ENCODE assay signal across 9 mouse cellular contexts in genomic region chr7:130726724-130727422, GRCm38 (mm10). TPM values are rescaled to one million over a fixed set of nuclear protein-coding genes. Genes with fewer than 3 reads are reported as not detected.
DNase-seq lines count a peak whose midpoint lies in the region; ATAC-seq and TF ChIP-seq lines count a peak whose summit lies in the region.
"Had no signal": no experiment of that assay in that cellular context is flagged by ENCODE, and none has a peak within 500 bp of the region (broad histone marks: within the 10 kb centered on the region; RNA-seq: fewer than 3 reads in every experiment).

No protein-coding gene starts in this region.

- TF ChIP-seq POLR2A in lung, adult 2 months (IDR thresholded peaks at IDR 0.05; ENCODE audit: borderline replicate concordance, extremely low read depth, low read depth, low read length), result no peak

- H3K27me3 ChIP-seq in lung, embryonic 15.5 days, result no peaks in the 10 kb centered on the region
- no peaks in the 10 kb centered on the region for H3K27me3 ChIP-seq in heart, embryonic 13.5 days (replicated peaks)

- TF ChIP-seq CTCF in lung, adult 2 months (IDR thresholded peaks at IDR 0.05; ENCODE audit: insufficient read depth, low read length), result no peak

- 0 out of 2 replicates have a peak, but pooled peaks have one; percentile 29 for ATAC-seq in lung, embryonic 15.5 days (ENCODE audit: borderline replicate concordance, extremely low read depth, low FRiP score, low TSS enrichment)
- no peak for ATAC-seq in heart, embryonic 13.5 days (ENCODE audit: extremely low read depth, insufficient number of reproducible peaks, low FRiP score, low TSS enrichment)

- peaks cover 12% of the 10 kb centered on the region for H3K36me3 ChIP-seq in lung, embryonic 15.5 days
- peaks cover 72% of the 10 kb centered on the region for H3K36me3 ChIP-seq in heart, embryonic 13.5 days

- H3K4me2 ChIP-seq in lung, embryonic 15.5 days, result no peak overlapping the region
- peak overlapping the region; percentile 12; the same call in 1 of the 2 replicates for H3K4me2 ChIP-seq in heart, embryonic 13.5 days

- H3K9ac ChIP-seq in lung, embryonic 15.5 days, result no peak overlapping the region
- H3K9ac ChIP-seq in heart, embryonic 13.5 days, result no peak overlapping the region

- no peak for DNase-seq in lung, adult 2 months
- DNase-seq in naive thymus-derived CD4-positive, alpha-beta T cell, adult 2 months (ENCODE audit: low read depth), result peak; percentile 45
- DNase-seq in embryo, embryonic 9.5 days (ENCODE audit: extremely low spot score), result no peak
- no peak for DNase-seq in MN1 (ENCODE audit: low spot score)
- DNase-seq: cerebellum, postnatal 14 days had no signal

- H3K4me3 ChIP-seq in lung, embryonic 15.5 days, result no peak overlapping the region
- H3K4me3 ChIP-seq in lung, adult 2 months (replicated peaks; ENCODE audit: extremely low read depth, low read depth, low read length), result no peak overlapping the region
- H3K4me3 ChIP-seq in brown adipose tissue, adult 24 weeks (ENCODE audit: insufficient read depth, low read depth, low read length), result no peak overlapping the region
- H3K4me3 ChIP-seq in heart, embryonic 13.5 days, result 0 out of 2 replicates have a peak overlapping the region, but pooled peaks have one; percentile 1

- peaks cover 21% of the 10 kb centered on the region for H3K4me1 ChIP-seq in lung, embryonic 15.5 days
- no peaks in the 10 kb centered on the region for H3K4me1 ChIP-seq in lung, adult 2 months (ENCODE audit: control insufficient read depth, insufficient read depth, low read length)
- H3K4me1 ChIP-seq in brown adipose tissue, adult 24 weeks (ENCODE audit: control insufficient read depth, insufficient read depth, insufficient read length, low read length), result peaks cover 5% of the 10 kb centered on the region; the same call in 1 of the 2 replicates
- H3K4me1 ChIP-seq in heart, embryonic 13.5 days, result peaks cover 38% of the 10 kb centered on the region

- no peaks in the 10 kb centered on the region for H3K9me3 ChIP-seq in lung, embryonic 15.5 days
- no peaks in the 10 kb centered on the region for H3K9me3 ChIP-seq in heart, embryonic 13.5 days

- H3K27ac ChIP-seq in lung, embryonic 15.5 days, result peak overlapping the region; percentile 62; the same call in 1 of the 2 replicates
- peak overlapping the region; percentile 19; the same call in 1 of the 2 replicates for H3K27ac ChIP-seq in brown adipose tissue, adult 24 weeks (replicated peaks; ENCODE audit: low read depth, low read length)
- peak overlapping the region; percentile 55 for H3K27ac ChIP-seq in heart, embryonic 13.5 days (replicated peaks)

- WGBS in lung, embryonic 15.5 days, result 32% methylated on average over 8 of the region's 8 CpGs
- 36% methylated on average over 8 of the region's 8 CpGs for WGBS in lung, adult 2 months
- 43% methylated on average over 8 of the region's 8 CpGs for whole genome bisulfite sequencing in heart, embryonic 13.5 days

RNA-seq across cellular contexts. Expression of gene Btbd16, which starts 47.0 kb away (rescaled TPM):
- not detected in 2 replicates for polyA plus RNA-seq in lung, embryonic 15.5 days (2015; fragmentation: Nextera tagmentation; extraction: Ambion mirVana)
- not detected in 2 replicates for polyA plus RNA-seq in lung, adult 2 months (2012; rRNA removed)
- polyA plus RNA-seq in brown adipose tissue, adult 24 weeks (2012; ENCODE audit: insufficient read depth, insufficient read length, missing spikeins), result not detected in 2 replicates
- polyA plus RNA-seq in heart, embryonic 13.5 days (2015; fragmentation: Nextera tagmentation; extraction: Ambion mirVana), result 0.13 TPM in 1 of 2 replicates, not detected in the other
- polyA plus RNA-seq: forebrain, embryonic 16.5 days had no signal
